Mouse (Mus musculus) right cerebral cortex, postnatal 25 days (tissue): ENCODE results near the gene Agbl4.
"Not testable (repeated sequence)": the region's sequence is repeated elsewhere in the genome, so short reads cannot be mapped to it uniquely, and the experiment has no call there.

Experiments used
- DNase-seq: peaks from one replicate; pipeline ENCODE4 v3.0.0; 2022

Agbl4 gene

GRCm38 (mm10) chr4:110921013-110921412 is 523.6 kb downstream of the Agbl4 start:
- no peak for DNase-seq

- no peak for DNase-seq
Measured at GRCm38 (mm10) chr4:111001641-111002040, 604.2 kb downstream of the Agbl4 start.

GRCm38 (mm10) chr4:111004719-111005479 is 607.4 kb downstream of the Agbl4 start:
- DNase-seq: no peak

- DNase-seq: peak; percentile 38
Measured at GRCm38 (mm10) chr4:111019376-111019775, 621.9 kb downstream of the Agbl4 start.

- no peak for DNase-seq
Measured at GRCm38 (mm10) chr4:111067330-111067729, 669.9 kb downstream of the Agbl4 start.

GRCm38 (mm10) chr4:111073738-111074497 is 676.5 kb downstream of the Agbl4 start:
- DNase-seq: no peak

GRCm38 (mm10) chr4:111074701-111075154 is 677.3 kb downstream of the Agbl4 start:
- DNase-seq: no peak

- DNase-seq: no peak
Measured at GRCm38 (mm10) chr4:111077810-111078209, 680.3 kb downstream of the Agbl4 start.

- DNase-seq: no peak
Measured at GRCm38 (mm10) chr4:111085330-111085729, 687.9 kb downstream of the Agbl4 start.

GRCm38 (mm10) chr4:111136217-111137147 is 739.0 kb downstream of the Agbl4 start:
- DNase-seq: no peak

GRCm38 (mm10) chr4:111147748-111148147 is 750.3 kb downstream of the Agbl4 start:
- DNase-seq: no peak

GRCm38 (mm10) chr4:111155859-111156258 is 758.4 kb downstream of the Agbl4 start:
- no peak for DNase-seq

- peak; percentile 5 for DNase-seq
Measured at GRCm38 (mm10) chr4:111181478-111181877, 784.0 kb downstream of the Agbl4 start.

- DNase-seq: no peak
Measured at GRCm38 (mm10) chr4:111200100-111200499, 802.6 kb downstream of the Agbl4 start.

GRCm38 (mm10) chr4:111215191-111215762 is 817.8 kb downstream of the Agbl4 start:
- peak; percentile 14 for DNase-seq

GRCm38 (mm10) chr4:111219030-111219429 is 821.6 kb downstream of the Agbl4 start:
- not testable (repeated sequence) for DNase-seq

GRCm38 (mm10) chr4:111219543-111219942 is 822.1 kb downstream of the Agbl4 start:
- not testable (repeated sequence) for DNase-seq

GRCm38 (mm10) chr4:111233849-111234248 is 836.4 kb downstream of the Agbl4 start:
- DNase-seq: no peak

- DNase-seq: no peak
Measured at GRCm38 (mm10) chr4:111251917-111252316, 854.5 kb downstream of the Agbl4 start.

- DNase-seq: no peak
Measured at GRCm38 (mm10) chr4:111255499-111255898, 858.0 kb downstream of the Agbl4 start.

- DNase-seq: no peak
Measured at GRCm38 (mm10) chr4:111256931-111257330, 859.5 kb downstream of the Agbl4 start.

GRCm38 (mm10) chr4:111280936-111281335 is 883.5 kb downstream of the Agbl4 start:
- DNase-seq: no peak
